18 mouse cellular contexts compared by ENCODE assay signal in the genomic region with DNA sequence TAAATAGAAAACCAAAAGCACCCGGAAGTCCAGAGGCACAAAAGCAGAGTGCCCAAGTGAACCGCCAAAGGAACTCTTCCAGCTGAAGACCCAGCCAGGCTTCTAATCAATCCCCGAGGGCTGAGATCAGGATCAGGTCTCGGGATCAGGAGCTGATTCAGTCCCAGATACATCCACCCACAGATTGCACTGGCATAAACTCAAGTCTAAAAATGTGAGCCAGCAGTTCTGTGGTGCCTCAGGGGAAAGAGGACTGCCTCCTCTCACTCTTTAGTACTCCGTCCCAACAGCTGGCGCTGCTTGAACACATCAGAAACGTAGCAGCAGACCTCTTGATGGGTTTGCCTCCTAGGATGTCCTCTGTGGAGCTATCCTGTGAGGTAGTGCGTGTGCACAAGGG. TPM values are rescaled to one million over a fixed set of nuclear protein-coding genes. Genes with fewer than 3 reads are reported as not detected.
DNase-seq lines count a peak whose midpoint lies in the region; ATAC-seq lines count a peak whose summit lies in the region.
"Had no signal": no experiment of that assay in that cellular context is flagged by ENCODE, and none has a peak within 500 bp of the region (broad histone marks: within the 10 kb centered on the region; RNA-seq: fewer than 3 reads in every experiment).

No protein-coding gene starts in this region.

- H3K27ac ChIP-seq in hindbrain, embryonic 14.5 days, result no peak overlapping the region
- no peak overlapping the region for H3K27ac ChIP-seq in hindbrain, embryonic 11.5 days (ENCODE audit: low read depth, low read length)
- peak overlapping the region; percentile 72; the same call in 1 of the 2 replicates for H3K27ac ChIP-seq in hindbrain, embryonic 16.5 days (ENCODE audit: low read depth, low read length)
- H3K27ac ChIP-seq in midbrain, embryonic 16.5 days (ENCODE audit: low read length), result no peak overlapping the region
- H3K27ac ChIP-seq in kidney, embryonic 14.5 days (ENCODE audit: low read depth, low read length), result no peak overlapping the region
- H3K27ac ChIP-seq: stomach, embryonic 15.5 days had no signal

- no peaks in the 10 kb centered on the region for H3K36me3 ChIP-seq in hindbrain, embryonic 14.5 days (replicated peaks; ENCODE audit: control insufficient read depth, insufficient read depth)
- H3K36me3 ChIP-seq in hindbrain, embryonic 11.5 days (ENCODE audit: control insufficient read depth, insufficient read depth, low read length), result no peaks in the 10 kb centered on the region
- no peaks in the 10 kb centered on the region for H3K36me3 ChIP-seq in hindbrain, embryonic 16.5 days (ENCODE audit: control insufficient read depth, insufficient read depth, low read length)
- H3K36me3 ChIP-seq in midbrain, embryonic 16.5 days (ENCODE audit: control insufficient read depth, insufficient read depth, low read length), result no peaks in the 10 kb centered on the region
- no peaks in the 10 kb centered on the region for H3K36me3 ChIP-seq in kidney, embryonic 14.5 days (ENCODE audit: control insufficient read depth, insufficient read depth, low read length)
- H3K36me3 ChIP-seq: stomach, embryonic 15.5 days had no signal

- no peak overlapping the region for H3K4me2 ChIP-seq in hindbrain, embryonic 14.5 days (replicated peaks)
- no peak overlapping the region for H3K4me2 ChIP-seq in hindbrain, embryonic 11.5 days (replicated peaks; ENCODE audit: low read depth, low read length)
- no peak overlapping the region for H3K4me2 ChIP-seq in hindbrain, embryonic 16.5 days (ENCODE audit: low read length)
- peak overlapping the region; percentile 85 for H3K4me2 ChIP-seq in midbrain, embryonic 16.5 days (ENCODE audit: low read length)
- H3K4me2 ChIP-seq in kidney, embryonic 14.5 days (replicated peaks; ENCODE audit: low read depth, low read length), result no peak overlapping the region

- H3K4me1 ChIP-seq in hindbrain, embryonic 14.5 days (replicated peaks; ENCODE audit: control insufficient read depth, insufficient read depth, low read length), result no peaks in the 10 kb centered on the region
- H3K4me1 ChIP-seq in hindbrain, embryonic 11.5 days (replicated peaks; ENCODE audit: control insufficient read depth, insufficient read depth, low read length), result no peaks in the 10 kb centered on the region
- peaks cover 8% of the 10 kb centered on the region for H3K4me1 ChIP-seq in hindbrain, embryonic 16.5 days (ENCODE audit: control insufficient read depth, insufficient read depth, low read depth, low read length)
- peaks cover 14% of the 10 kb centered on the region for H3K4me1 ChIP-seq in midbrain, embryonic 16.5 days (ENCODE audit: control insufficient read depth, insufficient read depth, low read length)
- H3K4me1 ChIP-seq in kidney, embryonic 14.5 days (ENCODE audit: control insufficient read depth, insufficient read depth, low read length), result peaks cover 8% of the 10 kb centered on the region; the same call in 1 of the 2 replicates

- no peak overlapping the region for H3K4me3 ChIP-seq in hindbrain, embryonic 14.5 days (replicated peaks; ENCODE audit: low read length)
- H3K4me3 ChIP-seq in hindbrain, embryonic 11.5 days (ENCODE audit: low read depth, low read length), result no peak overlapping the region
- H3K4me3 ChIP-seq in hindbrain, embryonic 16.5 days (ENCODE audit: low read length), result no peak overlapping the region
- no peak overlapping the region for H3K4me3 ChIP-seq in midbrain, embryonic 16.5 days (ENCODE audit: low read depth, low read length)
- H3K4me3 ChIP-seq in kidney, embryonic 14.5 days (ENCODE audit: low read length), result no peak overlapping the region

- H3K9ac ChIP-seq in hindbrain, embryonic 14.5 days, result peak overlapping the region; percentile 55
- H3K9ac ChIP-seq in hindbrain, embryonic 11.5 days (ENCODE audit: low read depth, low read length), result no peak overlapping the region
- H3K9ac ChIP-seq in hindbrain, embryonic 16.5 days (ENCODE audit: low read depth, low read length), result no peak overlapping the region
- H3K9ac ChIP-seq in midbrain, embryonic 16.5 days (ENCODE audit: low read depth, low read length), result peak overlapping the region; percentile 74
- H3K9ac ChIP-seq in kidney, embryonic 14.5 days (ENCODE audit: low read depth, low read length), result no peak overlapping the region

- WGBS in hindbrain, embryonic 14.5 days, result 78% methylated on average over 8 of the region's 8 CpGs
- 79% methylated on average over 8 of the region's 8 CpGs for WGBS in hindbrain, embryonic 11.5 days
- 80% methylated on average over 8 of the region's 8 CpGs for WGBS in hindbrain, embryonic 16.5 days
- 81% methylated on average over 8 of the region's 8 CpGs for WGBS in midbrain, embryonic 16.5 days
- 78% methylated on average over 8 of the region's 8 CpGs for WGBS in kidney, embryonic 14.5 days

- peaks cover 33% of the 10 kb centered on the region for H3K27me3 ChIP-seq in hindbrain, embryonic 14.5 days (ENCODE audit: control insufficient read depth, insufficient read depth, low read length)
- H3K27me3 ChIP-seq in hindbrain, embryonic 11.5 days (ENCODE audit: control insufficient read depth, insufficient read depth, low read length), result peaks cover 16% of the 10 kb centered on the region
- H3K27me3 ChIP-seq in hindbrain, embryonic 16.5 days (replicated peaks; ENCODE audit: control insufficient read depth, insufficient read depth, low read length), result peaks cover 5% of the 10 kb centered on the region
- peaks cover 9% of the 10 kb centered on the region for H3K27me3 ChIP-seq in midbrain, embryonic 16.5 days (ENCODE audit: control insufficient read depth, insufficient read depth, low read depth, low read length)
- H3K27me3 ChIP-seq in kidney, embryonic 14.5 days (ENCODE audit: control insufficient read depth, insufficient read depth, low read length), result peaks cover 9% of the 10 kb centered on the region
- H3K27me3 ChIP-seq: stomach, embryonic 15.5 days had no signal

- H3K9me3 ChIP-seq in hindbrain, embryonic 14.5 days (ENCODE audit: control insufficient read depth, low read length), result no peaks in the 10 kb centered on the region
- no peaks in the 10 kb centered on the region for H3K9me3 ChIP-seq in hindbrain, embryonic 11.5 days (ENCODE audit: control insufficient read depth, low read length)
- no peaks in the 10 kb centered on the region for H3K9me3 ChIP-seq in hindbrain, embryonic 16.5 days (ENCODE audit: control insufficient read depth, low read length)
- H3K9me3 ChIP-seq in midbrain, embryonic 16.5 days (replicated peaks; ENCODE audit: control insufficient read depth, low read length, poor library complexity, severe bottlenecking), result no peaks in the 10 kb centered on the region
- no peaks in the 10 kb centered on the region for H3K9me3 ChIP-seq in kidney, embryonic 14.5 days (ENCODE audit: control insufficient read depth, low read length)
- H3K9me3 ChIP-seq: forebrain, embryonic 13.5 days; stomach, embryonic 15.5 days had no signal

- DNase-seq in hindbrain, embryonic 14.5 days (ENCODE audit: low spot score), result no peak
- DNase-seq in hindbrain, embryonic 11.5 days (ENCODE audit: low spot score), result no peak
- DNase-seq in brain, adult 2 months (ENCODE audit: low read depth, low spot score), result peak; percentile 47
- no peak for DNase-seq in right cerebral cortex, adult 18-20 months
- DNase-seq: adrenal gland, postnatal 25 days; cerebellum, postnatal 14 days; heart, postnatal 4 days; kidney, adult 18-20 months; kidney, postnatal 25 days; lung, adult 18-20 months; lung, postnatal 4 days had no signal

- no peak for ATAC-seq in hindbrain, embryonic 14.5 days (ENCODE audit: low FRiP score)
- no peak for ATAC-seq in hindbrain, embryonic 11.5 days (ENCODE audit: low FRiP score)
- no peak for ATAC-seq in hindbrain, embryonic 16.5 days
- no peak for ATAC-seq in midbrain, embryonic 16.5 days
- no peak for ATAC-seq in kidney, embryonic 14.5 days (ENCODE audit: low FRiP score, low TSS enrichment)
- ATAC-seq: CD4-positive, CD25-positive, alpha-beta regulatory T cell, adult 4 months had no signal

RNA-seq across cellular contexts. Expression of a gene that starts 16.4 kb away (rescaled TPM):
- polyA plus RNA-seq in hindbrain, embryonic 14.5 days (2014; fragmentation: Nextera tagmentation; extraction: Ambion mirVana), result 6.0 and 6.1 TPM in 2 replicates
- 0.20 and 0.49 TPM in 2 replicates for polyA plus RNA-seq in hindbrain, embryonic 11.5 days (2014; fragmentation: Nextera tagmentation; extraction: Ambion mirVana)
- polyA plus RNA-seq in hindbrain, embryonic 16.5 days (2015; fragmentation: Nextera tagmentation; extraction: Ambion mirVana), result 3.3 and 3.9 TPM in 2 replicates
- polyA plus RNA-seq in midbrain, embryonic 16.5 days (2015; fragmentation: Nextera tagmentation; extraction: Ambion mirVana), result 3.8 and 4.2 TPM in 2 replicates
- not detected in 2 replicates for polyA plus RNA-seq in kidney, embryonic 14.5 days (2014; fragmentation: Nextera tagmentation; extraction: Ambion mirVana)
- polyA plus RNA-seq: CD4-positive, CD25-positive, alpha-beta regulatory T cell, adult 4 months; heart, embryonic 11.5 days; stomach, embryonic 15.5 days had no signal

RNA-seq across cellular contexts. Expression of a gene that starts 19.4 kb away (rescaled TPM):
- 2.9 and 3.4 TPM in 2 replicates for polyA plus RNA-seq in hindbrain, embryonic 14.5 days (2014; fragmentation: Nextera tagmentation; extraction: Ambion mirVana)
- polyA plus RNA-seq in hindbrain, embryonic 11.5 days (2014; fragmentation: Nextera tagmentation; extraction: Ambion mirVana), result 6.4 and 7.2 TPM in 2 replicates
- 1.4 TPM in 2 replicates for polyA plus RNA-seq in hindbrain, embryonic 16.5 days (2015; fragmentation: Nextera tagmentation; extraction: Ambion mirVana)
- 0.88 and 1.2 TPM in 2 replicates for polyA plus RNA-seq in midbrain, embryonic 16.5 days (2015; fragmentation: Nextera tagmentation; extraction: Ambion mirVana)
- 17.2 and 19.6 TPM in 2 replicates for polyA plus RNA-seq in kidney, embryonic 14.5 days (2014; fragmentation: Nextera tagmentation; extraction: Ambion mirVana)
- polyA plus RNA-seq: CD4-positive, CD25-positive, alpha-beta regulatory T cell, adult 4 months had no signal

RNA-seq across cellular contexts. Expression of a gene that starts 21.6 kb away (rescaled TPM):
- polyA plus RNA-seq in hindbrain, embryonic 14.5 days (2014; fragmentation: Nextera tagmentation; extraction: Ambion mirVana), result 2.5 and 3.4 TPM in 2 replicates
- polyA plus RNA-seq in hindbrain, embryonic 11.5 days (2014; fragmentation: Nextera tagmentation; extraction: Ambion mirVana), result 1.8 and 2.9 TPM in 2 replicates
- 3.5 and 3.8 TPM in 2 replicates for polyA plus RNA-seq in hindbrain, embryonic 16.5 days (2015; fragmentation: Nextera tagmentation; extraction: Ambion mirVana)
- 3.3 and 4.4 TPM in 2 replicates for polyA plus RNA-seq in midbrain, embryonic 16.5 days (2015; fragmentation: Nextera tagmentation; extraction: Ambion mirVana)
- polyA plus RNA-seq in kidney, embryonic 14.5 days (2014; fragmentation: Nextera tagmentation; extraction: Ambion mirVana), result 2.7 and 2.9 TPM in 2 replicates

RNA-seq across cellular contexts. Expression of a gene that starts 57.1 kb away (rescaled TPM):
- 82.1 and 96.0 TPM in 2 replicates for polyA plus RNA-seq in hindbrain, embryonic 14.5 days (2014; fragmentation: Nextera tagmentation; extraction: Ambion mirVana)
- 44.8 and 45.0 TPM in 2 replicates for polyA plus RNA-seq in hindbrain, embryonic 11.5 days (2014; fragmentation: Nextera tagmentation; extraction: Ambion mirVana)
- 90.2 and 98.7 TPM in 2 replicates for polyA plus RNA-seq in hindbrain, embryonic 16.5 days (2015; fragmentation: Nextera tagmentation; extraction: Ambion mirVana)
- 86.0 and 89.4 TPM in 2 replicates for polyA plus RNA-seq in midbrain, embryonic 16.5 days (2015; fragmentation: Nextera tagmentation; extraction: Ambion mirVana)
- polyA plus RNA-seq in kidney, embryonic 14.5 days (2014; fragmentation: Nextera tagmentation; extraction: Ambion mirVana), result 42.6 and 70.3 TPM in 2 replicates

Comparison
In these comparisons a context has a peak if more than half of its experiments do, and no peak if none do; other contexts are left out.
1. H3K9ac ChIP-seq: peak in hindbrain, embryonic 14.5 days (single experiment) and midbrain, embryonic 16.5 days (single experiment); none in hindbrain, embryonic 11.5 days (single experiment), hindbrain, embryonic 16.5 days (single experiment) and kidney, embryonic 14.5 days (single experiment).